Mouse (Mus musculus): ENCODE results near the gene Ly6g5c.

Ly6g5c gene

DNA sequence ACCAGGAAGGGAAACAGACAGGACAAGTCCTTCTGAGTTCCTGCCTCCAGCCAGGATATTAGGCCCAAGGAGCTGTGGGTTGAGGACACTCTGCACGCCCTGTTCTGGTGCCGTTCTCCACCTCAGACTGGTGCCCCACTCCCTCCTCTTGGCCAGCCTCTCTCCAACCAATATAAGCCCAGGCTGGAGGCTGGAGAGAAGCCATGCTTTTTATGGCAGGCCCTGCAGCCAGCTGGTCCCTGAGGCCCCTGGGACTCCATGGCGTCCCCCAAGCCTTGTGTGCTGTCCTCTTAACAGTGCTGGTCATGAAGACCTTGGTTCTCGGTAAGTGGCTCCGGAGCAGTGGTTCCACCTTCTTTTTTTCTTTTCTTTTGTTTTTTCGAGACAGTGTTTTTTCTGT, at the start of gene Ly6g5c:
Gene Ly6g5c, plus strand, starts transcription at position 183 of the 400 bp plus-strand sequence.
- DNase-seq: no peak

DNA sequence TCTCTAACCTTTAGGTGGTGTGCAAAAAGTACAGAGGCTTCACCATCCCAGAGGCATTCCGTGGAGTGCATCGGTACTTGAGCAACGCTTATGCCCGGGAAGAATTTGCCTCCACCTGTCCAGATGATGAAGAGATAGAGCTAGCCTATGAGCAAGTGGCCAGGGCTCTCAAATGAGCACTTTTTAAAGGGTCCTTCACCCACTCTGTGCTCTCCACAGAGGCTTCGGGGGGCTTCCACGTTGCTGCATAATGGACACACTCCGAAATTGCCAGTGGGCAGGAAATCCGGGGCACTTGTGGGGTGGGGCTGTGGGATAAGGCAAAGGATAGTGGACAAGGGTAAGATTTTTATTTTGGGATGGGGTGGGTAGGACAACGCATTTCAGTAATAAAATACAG, 49.8 kb upstream of the Ly6g5c start:
- no peak for DNase-seq

DNA sequence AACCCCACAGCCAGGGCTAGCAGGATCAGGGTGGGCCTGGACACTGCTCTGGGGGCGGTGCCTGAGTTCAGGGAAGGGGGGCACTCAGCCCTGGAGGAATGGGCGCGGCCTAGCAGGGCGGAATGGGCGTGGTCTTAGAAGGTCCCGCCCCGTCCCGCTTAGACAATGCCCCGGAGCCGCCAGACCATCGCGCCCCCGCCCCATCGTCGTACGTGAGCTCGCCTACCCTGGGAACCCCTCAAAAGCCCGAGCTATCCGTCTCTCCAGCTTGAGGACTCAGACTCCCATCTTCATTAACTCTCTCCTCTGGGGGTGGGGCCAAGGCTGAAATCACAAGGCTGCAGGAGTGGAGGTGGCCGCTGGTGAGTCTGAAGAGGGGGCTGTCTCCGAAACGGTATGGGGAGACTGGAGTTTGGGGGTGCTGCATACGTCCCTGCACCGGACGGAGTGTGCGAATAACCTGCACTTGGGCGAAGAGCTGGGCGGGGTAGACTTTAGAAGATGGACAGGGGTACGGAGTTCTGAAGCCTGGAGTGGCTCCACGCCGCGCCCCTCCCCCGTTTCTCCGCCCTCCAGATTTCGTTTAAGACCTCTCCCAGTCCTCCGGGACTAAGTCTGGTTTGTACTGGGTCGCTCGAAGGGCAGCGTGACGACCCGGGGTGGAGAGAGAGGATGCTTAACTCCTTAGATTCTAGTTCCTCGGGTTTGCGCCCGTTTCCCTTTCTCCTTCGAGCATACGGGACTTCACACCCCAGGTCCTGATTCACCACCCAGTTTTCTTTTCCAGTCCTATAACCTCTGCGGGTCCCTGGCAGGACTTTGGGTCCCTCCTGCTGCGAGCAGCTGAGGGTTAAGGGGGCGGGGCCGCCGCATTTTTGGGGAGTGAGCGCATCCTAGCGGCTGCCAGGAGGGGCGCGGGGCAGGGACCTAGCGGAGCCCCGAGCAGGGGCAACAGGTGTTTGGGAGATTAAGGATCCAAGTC, 48.9 kb upstream of the Ly6g5c start, which contains the start of gene Ddah2:
Gene Ddah2, plus strand, starts transcription at position 125 of the 982 bp plus-strand sequence.
- DNase-seq: peak; percentile 93 to 95

DNA sequence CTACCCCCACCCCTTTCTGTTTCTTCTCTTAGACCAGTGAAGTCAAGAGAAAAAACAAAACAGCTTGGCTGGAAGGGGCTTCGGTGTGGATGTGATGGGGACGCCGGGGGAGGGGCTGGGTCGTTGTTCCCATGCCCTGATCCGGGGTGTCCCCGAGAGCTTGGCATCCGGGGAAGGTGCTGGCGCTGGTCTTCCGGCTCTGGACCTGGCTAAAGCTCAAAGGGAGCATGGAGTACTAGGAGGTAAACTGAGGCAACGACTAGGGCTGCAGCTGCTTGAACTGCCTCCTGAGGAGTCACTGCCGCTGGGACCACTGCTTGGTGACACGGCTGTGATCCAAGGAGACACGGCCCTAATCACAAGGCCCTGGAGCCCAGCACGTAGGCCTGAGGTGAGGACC, 48.0 kb upstream of the Ly6g5c start:
- peak in 1 of 2 experiments; percentile 50 for DNase-seq

DNA sequence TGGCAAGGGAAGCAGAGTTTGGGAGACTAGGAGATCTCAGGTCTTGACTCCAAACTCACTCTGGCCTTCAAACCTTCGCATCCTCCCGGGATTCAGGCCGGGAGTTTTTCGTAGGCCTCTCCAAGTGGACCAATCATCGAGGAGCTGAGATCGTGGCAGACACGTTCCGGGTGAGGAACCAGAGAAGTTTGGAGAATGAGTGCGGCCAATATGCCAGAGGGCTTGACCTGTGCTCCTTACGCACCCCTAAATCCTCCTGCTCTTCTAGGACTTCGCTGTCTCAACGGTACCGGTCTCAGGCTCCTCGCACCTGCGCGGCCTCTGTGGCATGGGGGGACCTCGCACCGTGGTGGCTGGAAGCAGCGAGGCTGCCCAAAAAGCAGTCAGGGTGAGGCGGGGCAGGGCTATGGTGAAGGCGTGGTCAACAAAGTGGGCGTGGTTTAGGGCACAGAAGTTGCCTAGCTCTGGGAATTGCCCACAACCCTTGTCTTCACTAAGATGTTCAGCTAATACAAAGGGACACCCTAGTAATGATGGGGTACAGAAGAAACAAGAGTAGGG, 47.3 kb upstream of the Ly6g5c start:
- DNase-seq: peak; percentile 47 to 58

DNA sequence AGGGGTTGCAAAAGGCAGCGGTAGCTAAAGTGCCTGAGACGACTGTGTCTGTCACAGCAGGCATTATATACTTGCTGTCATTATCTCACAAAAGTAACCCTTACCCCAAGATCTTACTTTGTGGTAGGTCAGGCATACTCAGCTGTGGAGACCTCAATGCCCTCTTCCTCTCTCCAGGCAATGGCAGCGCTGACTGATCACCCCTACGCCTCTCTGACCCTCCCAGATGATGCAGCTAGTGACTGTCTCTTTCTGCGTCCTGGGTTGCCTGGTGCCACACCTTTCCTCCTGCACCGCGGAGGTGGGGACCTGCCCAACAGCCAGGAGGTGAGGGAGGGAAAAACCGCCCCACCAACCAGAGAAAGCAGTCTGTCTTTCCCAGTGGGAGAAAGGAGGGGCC, 46.8 kb upstream of the Ly6g5c start:
- DNase-seq: peak in 1 of 2 experiments; percentile 23

DNA sequence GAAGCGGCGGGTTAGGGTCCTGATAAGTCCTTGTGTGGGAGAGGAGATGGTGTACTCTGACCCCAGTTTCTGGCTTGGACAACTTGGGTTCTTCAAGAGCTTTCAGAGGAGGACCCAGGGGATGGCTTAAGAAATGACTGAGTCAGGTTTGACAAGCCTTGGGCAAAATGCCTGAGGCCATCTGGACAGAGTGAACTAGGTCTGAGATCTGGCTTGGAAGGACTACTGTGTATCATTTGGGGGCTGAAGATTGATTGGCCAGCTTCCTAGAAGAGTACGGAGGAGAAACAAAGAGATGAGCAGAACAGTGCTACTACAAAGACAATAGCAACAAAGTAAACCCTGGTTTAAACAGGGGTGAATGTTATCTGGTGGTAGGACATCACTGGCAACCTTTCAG, 44.6 kb upstream of the Ly6g5c start:
- DNase-seq: no peak

DNA sequence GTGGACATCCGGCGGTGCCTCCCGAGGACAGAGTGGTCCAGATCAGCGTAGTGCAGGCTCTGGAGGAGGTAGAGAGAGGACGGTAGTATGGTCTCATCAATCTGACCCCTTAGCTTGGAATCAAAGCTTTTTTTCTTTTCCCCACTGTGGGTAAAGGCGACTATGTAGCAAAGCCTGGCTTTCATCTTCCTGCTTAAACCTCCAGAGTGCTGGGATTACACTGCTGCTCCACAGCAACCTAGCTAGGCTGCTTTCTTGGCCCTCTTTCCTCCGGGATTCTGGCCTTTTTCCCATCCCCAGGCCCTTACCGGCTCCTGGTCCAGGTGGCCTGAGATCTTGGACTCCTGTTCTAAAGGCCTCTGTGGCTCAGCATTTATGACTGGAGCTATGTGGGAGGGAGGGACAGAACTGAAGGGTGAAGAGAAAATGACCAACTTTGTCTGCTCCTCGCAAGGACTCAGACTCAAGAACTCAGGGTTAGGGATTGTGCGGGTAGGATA, 43.7 kb upstream of the Ly6g5c start:
- DNase-seq: no peak

DNA sequence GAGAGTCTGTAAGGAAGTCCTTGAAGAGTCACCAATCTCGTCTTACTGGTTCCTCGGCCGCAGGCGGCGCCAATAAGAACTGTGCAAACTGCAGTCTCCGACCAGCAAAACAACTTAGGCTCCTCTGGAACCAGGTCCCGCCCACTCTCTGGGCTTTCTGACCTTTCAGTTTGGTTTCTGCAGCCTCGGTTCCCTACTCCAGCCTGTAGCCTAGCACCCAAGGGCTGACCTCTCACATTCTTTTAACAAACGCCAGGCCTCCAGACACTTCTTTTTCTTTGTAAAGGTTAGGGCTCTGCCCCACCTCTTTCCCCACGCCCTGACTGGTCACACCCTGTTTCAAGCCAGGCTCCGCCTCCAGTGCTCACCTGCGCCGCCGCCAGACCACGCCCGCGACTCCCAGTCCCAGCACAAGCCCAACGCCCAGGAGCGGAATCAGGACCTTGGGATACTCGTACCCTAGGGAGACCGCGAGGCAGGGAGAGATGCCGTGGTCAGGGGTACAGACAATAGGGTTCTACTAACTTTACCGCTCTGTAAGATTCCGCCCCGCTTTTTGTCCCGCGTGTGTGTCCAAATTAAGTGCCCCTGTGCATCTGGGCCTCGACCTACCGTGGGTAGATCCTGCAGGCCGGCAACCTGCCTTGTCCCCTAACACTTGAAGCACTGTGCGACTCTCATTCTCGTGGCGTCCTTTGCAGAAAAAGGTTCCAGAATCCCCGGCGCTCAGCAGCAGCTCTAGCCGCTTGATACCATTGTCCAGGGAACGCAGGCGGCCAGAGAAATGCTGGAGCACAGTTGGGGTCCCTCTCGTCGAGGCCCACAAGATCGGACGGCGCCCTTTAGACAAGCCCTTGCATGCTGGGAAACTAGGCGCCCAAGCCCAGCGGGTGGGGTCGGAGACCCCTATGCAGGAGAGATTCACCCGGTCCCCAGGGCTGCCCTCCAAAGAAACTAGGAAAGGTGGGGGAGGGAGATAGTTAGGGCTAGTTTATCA, 42.8 kb upstream of the Ly6g5c start, which contains the start of gene Ly6g6c:
Gene Ly6g6c, plus strand, starts transcription at position 438 of the 997 bp plus-strand sequence.
- DNase-seq: peak; percentile 77 to 88

DNA sequence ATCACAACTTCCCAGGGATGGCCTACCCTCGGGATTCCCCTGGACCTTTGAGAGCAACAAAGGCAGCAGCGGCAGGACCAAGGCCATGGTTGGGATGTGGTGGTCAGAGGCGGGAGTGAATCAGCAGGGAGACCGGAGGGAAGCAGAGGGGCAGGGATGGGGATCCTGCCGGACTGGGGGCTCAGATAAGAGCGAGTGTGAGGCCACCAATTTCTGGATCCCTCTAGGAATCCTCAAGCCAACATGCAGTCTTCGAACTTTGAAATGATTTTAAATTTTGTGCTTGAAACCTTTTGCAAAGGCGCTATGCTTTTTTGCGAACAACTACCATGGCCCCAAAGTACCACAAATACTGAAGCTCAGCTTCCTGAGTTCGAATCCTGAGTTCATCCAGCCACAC, 42.0 kb upstream of the Ly6g5c start, which contains the start of gene Mpig6b:
Gene Mpig6b, minus strand, starts transcription at position 101 of the 400 bp plus-strand sequence.
- no peak for DNase-seq

DNA sequence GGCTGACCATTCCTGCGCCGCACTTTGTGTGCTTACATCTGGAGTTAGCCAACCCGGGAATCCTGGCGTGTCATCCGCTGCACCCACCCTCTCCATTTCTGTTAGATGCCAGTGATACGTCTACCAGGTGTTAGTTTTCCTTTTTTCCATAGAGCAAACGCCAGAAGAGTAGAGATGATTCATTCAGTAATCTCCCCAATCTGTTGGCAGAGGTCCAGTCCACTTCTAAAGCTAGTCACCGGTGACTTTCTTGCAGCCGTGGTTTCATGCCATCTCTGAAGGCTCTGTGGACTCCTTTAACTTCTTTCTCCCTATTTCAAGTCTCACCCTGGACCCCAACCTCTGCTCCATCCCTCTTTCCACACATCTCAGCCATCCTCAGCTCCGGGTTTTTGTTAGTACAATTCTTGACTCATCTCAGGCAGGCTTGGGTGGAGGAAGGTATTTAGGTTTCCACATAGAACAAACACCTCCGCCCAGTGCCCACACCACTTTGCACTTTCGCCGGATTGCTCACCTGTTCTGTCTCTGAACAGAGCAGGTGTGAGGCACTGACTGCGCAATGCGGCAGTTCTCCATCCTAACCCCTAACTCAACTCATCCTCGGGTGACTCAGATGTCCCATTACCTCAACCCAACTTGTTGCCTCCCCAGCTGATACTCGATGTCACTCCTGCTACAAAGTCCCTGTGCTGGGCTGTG, 39.7 kb upstream of the Ly6g5c start:
- DNase-seq: no peak

DNA sequence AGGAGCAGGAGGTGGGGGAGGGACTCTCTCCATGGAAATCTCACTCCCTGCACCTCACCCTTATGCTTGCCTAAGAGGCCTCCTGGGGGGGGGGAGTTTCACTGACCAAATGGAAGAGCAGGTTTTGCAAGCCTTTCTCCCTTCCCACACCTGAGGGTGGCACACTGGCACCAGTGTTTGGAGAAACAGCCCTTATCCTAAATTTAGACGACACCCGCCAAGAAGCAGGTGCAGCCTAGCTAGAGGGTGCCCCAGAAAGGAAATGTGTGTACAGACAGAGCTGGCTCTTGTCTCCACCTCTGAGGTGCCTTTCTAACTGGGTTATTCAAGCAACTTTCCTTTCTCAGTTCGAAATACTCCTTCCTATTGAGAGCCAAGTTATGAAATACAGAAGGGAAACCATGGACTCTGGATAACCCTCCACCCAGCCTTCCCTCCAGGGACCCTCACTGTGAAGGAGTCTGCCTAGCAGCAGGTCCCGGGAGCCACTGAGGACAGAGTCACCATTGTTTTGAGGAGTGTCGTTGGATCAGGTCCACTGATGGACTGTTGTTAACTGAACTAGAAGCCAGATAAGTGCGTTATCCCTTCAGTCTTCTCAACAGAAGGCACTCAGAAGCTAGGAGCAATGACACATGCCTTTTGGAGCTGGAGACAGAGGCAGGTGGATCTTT, 37.4 kb upstream of the Ly6g5c start:
- no peak for DNase-seq

DNA sequence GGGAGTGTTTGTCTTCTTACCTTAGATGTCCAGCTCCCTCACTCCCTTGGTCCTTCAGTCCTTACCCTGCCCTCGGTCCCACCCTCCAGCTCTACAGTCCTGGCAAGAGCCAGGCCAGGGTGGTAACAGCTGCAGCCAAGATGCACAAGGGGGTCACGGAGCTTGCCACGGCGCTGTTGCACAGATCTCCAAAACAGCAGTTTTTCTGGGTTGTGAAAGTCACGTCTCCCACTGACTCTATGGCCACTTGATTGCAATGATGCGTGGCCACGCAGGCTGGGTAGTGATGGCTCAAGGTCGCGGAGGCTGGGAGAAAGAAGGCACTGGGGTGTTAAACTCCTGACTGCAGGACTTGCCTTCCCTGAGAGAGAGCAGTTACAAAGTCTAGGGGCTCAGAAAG, 36.6 kb upstream of the Ly6g5c start:
- peak in 1 of 2 experiments; percentile 59 for DNase-seq

DNA sequence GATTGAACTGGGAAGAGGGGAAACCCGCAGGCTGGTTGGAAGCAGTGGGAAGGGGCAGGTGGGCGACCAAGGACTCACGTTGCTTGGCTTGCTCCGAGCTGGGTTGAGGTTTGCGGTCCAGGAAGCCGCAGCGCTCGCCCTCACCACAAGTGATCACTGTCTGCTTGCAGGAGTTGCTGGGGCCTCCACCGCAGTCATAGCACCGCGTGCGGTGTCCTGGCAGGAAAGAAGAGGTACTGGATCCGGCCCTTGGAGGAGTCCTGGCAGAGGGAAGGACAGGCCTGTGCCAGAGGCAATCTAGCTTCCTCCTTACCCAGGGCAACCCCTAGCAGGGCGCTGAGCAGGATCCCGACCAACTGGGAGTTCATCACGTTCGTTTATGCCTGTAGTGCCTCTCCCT, 34.0 kb upstream of the Ly6g5c start:
- DNase-seq: no peak

DNA sequence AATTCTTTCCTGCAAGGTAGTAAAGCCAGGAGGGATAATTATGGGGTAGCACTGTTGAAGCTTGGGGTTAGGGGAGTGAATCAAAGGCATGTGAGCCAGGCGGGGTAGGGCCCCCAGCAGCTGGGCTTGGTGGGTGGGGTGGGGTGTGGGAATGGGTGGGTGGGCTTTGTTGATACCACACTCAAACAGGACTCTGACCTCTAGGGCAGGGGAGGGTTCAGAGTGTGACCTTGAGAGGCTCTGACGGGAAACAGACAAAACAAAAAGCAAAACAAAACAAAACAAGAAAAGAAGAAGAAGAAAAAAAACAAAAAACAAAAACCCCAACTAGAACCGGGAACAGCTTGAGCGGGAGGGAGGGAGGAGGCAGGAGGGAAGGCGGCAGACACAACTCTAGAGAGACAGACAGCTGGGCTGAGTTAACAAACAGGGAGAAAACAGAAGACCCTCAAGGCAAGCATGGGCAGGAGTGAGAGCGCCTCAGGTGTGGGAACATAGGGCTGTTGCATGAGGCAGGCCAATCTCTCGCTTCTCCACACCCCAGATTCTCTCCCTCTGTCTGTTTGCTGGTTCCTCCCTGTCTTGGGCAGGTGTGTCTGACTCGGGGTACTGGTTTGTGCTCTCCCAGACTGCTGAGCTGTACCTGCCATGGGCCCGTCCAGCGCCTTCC, 31.4 kb upstream of the Ly6g5c start, which contains the start of gene Ly6g6e:
Gene Ly6g6e, plus strand, starts transcription at position 396 of the 670 bp plus-strand sequence.
- no peak for DNase-seq

DNA sequence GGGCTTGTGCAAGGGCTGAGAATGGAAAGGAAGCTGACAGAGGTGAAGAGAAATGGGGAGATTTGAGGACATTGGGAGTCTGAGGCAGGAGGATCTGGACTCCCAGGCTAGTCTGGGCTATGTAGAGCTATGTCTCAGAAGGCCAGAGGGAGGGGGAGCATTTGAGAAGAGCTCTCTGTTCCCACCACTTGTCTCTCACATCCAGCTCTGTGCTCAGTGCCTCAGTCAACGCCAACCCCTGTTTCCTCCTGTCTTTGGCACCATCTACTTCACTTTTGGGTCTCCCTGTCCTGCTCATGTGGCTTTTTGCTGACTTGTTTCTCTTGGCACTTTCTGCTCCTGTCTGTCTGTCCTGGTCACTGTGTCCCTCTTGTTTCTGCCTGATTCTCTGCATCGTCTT, 30.8 kb upstream of the Ly6g5c start:
- DNase-seq: no peak

DNA sequence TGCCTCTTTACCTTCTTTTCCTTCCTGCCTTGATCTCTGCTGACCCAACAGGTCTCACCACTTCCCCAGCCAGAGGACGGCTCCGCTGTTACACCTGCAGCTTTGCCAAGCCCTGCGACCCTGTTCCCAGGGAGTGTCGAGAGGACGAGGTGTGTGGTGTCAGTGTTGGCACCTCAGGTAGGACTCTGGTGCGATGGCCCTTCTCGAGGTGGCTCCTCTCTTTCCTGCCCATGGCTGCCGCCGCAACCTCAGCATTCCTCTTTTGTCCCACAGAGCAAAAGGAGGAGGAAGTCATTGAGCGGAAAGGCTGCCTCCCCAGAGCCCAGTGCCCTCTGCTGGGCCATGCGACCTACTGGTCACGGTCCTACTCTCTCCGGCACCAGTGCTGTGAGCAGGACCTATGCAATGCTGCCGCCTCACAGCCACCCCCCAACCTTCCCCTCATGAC, 30.3 kb upstream of the Ly6g5c start, which contains the start of gene Ly6g6d:
Gene Ly6g6d, minus strand, starts transcription at position 280 of the 448 bp plus-strand sequence.
- peak; percentile 73 to 87 for DNase-seq

DNA sequence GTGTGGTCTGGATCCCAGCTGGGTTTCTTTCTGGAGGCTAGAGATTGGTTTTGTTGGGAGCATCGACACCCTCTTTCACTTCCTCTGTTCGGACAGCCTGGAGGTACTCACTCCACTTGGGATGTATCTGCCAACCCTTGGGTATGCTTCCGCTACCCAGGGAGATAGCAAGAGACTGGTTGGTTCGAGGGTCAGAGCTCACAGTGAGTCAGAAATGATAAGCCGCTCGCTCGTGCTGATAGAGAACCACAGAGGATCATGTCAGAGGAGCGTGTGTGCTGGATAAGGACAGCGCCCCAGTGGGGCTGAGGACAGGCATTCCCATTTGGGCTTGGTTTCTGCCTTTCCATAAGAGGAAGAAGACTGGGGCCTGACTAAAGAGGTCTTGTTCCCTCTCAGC, 28.3 kb upstream of the Ly6g5c start:
- no peak for DNase-seq

DNA sequence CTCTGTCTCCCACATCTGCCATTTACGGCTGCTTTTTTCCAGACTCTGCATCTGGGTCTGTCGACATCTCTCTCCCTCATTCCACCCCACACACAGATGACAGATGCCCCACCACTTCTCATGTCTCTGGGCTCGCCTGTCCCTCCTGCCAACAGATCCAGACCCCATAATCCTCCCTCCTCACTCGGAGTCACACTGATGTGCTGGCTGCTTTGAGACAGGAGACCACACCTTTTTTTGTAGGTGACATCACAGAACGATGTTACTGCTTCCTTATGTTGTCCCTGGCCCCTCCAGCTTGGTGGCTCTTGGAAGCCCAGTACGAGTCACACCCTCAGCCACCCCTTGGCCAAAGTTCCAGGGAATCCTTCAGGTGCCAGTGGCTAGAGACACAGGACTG, 27.8 kb upstream of the Ly6g5c start:
- no peak for DNase-seq

DNA sequence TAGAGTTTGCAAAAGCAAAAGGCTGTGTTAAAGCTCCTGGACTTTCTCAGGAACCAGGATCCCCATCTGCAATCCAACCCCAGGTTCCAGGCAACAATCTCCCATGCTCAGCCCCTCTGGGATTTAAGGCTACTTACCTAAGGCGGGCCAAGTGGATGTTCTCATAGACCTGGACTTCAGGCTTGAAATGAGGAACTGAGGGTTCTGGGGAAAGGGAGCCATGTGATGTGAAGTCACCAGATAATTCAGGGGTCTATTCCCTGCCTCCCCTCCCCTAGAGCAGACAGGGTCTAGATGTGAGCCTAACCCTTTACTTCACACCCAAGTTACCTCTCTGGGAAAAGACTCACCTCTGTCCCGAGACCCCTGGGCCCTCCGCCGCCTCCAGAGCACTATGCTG, 27.4 kb upstream of the Ly6g5c start:
- no peak for DNase-seq
